Mouse (Mus musculus) stomach, embryonic 16.5 days (tissue): ENCODE measurements around the gene Il23r. TPM values are rescaled to one million over a fixed set of nuclear protein-coding genes. Genes with fewer than 3 reads are reported as not detected.
A peak's percentile ranks its signal among the peaks of the same experiment; 100 is the strongest.

ENCODE experiments used
- ATAC-seq: fragments of 200-750 bp; cut with Nextera tagmentation; 2 replicates; pipeline ENCODE4 v1.8.0; 2017; ENCODE audit warnings: moderate number of reproducible peaks, moderate TSS enrichment; ENCODE audit not compliant: insufficient read depth, low FRiP score
- H3K27ac ChIP-seq: fragments of 300-500 bp; sonication (generic); 2 replicates; pipeline ENCODE4 v1.5.1; 2014; ENCODE audit warnings: low read length
- H3K27me3 ChIP-seq: fragments of 300-500 bp; sonication (generic); 2 replicates; pipeline ENCODE4 v1.6.1; 2014; ENCODE audit warnings: low read length, control low read depth, mixed read lengths; ENCODE audit not compliant: control insufficient read depth, insufficient read depth
- H3K36me3 ChIP-seq: fragments of 300-500 bp; sonication (generic); 2 replicates; pipeline ENCODE4 v1.6.1; 2014; ENCODE audit warnings: low read length; ENCODE audit not compliant: control insufficient read depth, insufficient read depth
- H3K4me1 ChIP-seq: fragments of 300-500 bp; sonication (generic); 2 replicates; pipeline ENCODE4 v1.6.1; 2014; ENCODE audit warnings: low read length, control low read depth, mixed read lengths; ENCODE audit not compliant: control insufficient read depth, insufficient read depth
- H3K4me2 ChIP-seq: fragments of 300-500 bp; sonication (generic); 2 replicates; pipeline ENCODE4 v1.6.1; 2014; ENCODE audit warnings: low read depth, low read length, mixed read lengths
- H3K4me3 ChIP-seq: fragments of 300-500 bp; sonication (generic); replicated peaks from 2 replicates; pipeline ENCODE4 v1.5.1; 2014; ENCODE audit warnings: mild to moderate bottlenecking, low read length
- H3K9ac ChIP-seq: fragments of 300-500 bp; sonication (generic); 2 replicates; pipeline ENCODE4 v1.6.1; 2014; ENCODE audit warnings: low read length
- H3K9me3 ChIP-seq: fragments of 300-500 bp; sonication (generic); replicated peaks from 2 replicates; pipeline ENCODE4 v1.6.1; 2016; ENCODE audit warnings: low read length, control low read depth; ENCODE audit not compliant: control insufficient read depth
- WGBS: fragments of 180-500 bp; shearing (Covaris S2); extraction: QIAGEN DNeasy Blood & Tissue Kit; methylation state at CpG from one replicate; pipeline ENCODE4 v1.1.7; 2014; 5-methylcytosine and 5-hydroxymethylcytosine counted together
- polyA plus RNA-seq: library from polyadenylated mRNA; unstranded; fragments of >200 nt; fragmentation: Nextera tagmentation; extraction: Ambion mirVana; gene quantifications from 2 replicates; pipeline ENCODE4 v1.2.1, GENCODE M21; 2015

Il23r gene
- polyA plus RNA-seq, 1 experiment from 2014 or later = 0.06 TPM

DNA sequence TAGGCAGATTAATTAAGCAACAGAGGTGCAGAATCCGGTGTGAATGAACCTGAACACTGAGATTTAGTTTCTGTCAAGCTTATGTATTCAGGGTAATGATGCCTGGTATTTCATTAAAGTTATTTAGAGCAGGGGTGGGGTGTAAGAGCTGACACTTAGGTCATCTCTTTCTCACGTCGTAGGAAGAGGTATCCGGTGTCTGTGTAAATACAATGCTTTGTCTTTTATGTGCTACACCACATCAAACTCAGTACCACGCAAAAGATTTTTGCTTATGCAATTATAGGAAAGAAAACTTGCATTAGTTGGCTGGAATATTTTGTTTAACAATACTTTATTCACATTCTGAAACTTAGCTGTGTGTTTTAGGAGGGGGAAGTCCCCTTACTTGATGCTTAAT is 92.1 kb downstream of the Il23r start:
- no peaks in the 10 kb centered on the region for H3K9me3 ChIP-seq
- no peak overlapping the region for H3K4me3 ChIP-seq
- H3K9ac ChIP-seq = no peak overlapping the region
- no peaks in the 10 kb centered on the region for H3K4me1 ChIP-seq
- no peaks in the 10 kb centered on the region for H3K36me3 ChIP-seq
- no peak overlapping the region for H3K4me2 ChIP-seq
- no peak overlapping the region for H3K27ac ChIP-seq
- ATAC-seq = no peak
- no peaks in the 10 kb centered on the region for H3K27me3 ChIP-seq
- WGBS = 77% methylated on average over 5 of the region's 5 CpGs

DNA sequence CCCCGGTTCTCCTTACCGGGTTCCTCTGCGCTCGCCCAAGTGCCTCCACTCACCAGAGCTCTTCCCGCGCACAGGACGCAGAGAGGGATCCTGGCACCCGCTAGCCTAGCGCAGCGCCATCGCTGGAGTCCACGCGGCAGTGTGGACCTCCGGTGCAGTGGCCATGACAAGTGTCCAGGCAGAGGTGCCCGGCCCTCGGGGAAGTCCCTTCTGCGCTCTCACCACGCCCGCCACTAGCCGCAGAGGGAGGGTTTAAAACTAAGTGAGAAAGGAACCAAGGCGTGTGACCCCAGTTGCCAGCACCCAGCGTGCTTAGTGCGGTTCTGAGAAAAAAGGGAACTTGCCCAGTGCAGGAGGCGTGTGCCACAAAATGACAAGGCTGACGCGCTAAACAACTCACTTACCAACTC is 115.7 kb downstream of the Il23r start, which contains the start of gene Il12rb2:
Il12rb2 (minus strand) TSS at position 207 of the 410 bp plus-strand sequence.
- peak within 1 kb of the TSS; percentile 45 for H3K4me2 ChIP-seq
- H3K4me3 ChIP-seq = peak within 1 kb of the TSS; percentile 25
- 2% methylated on average over 26 of the region's 26 CpGs for WGBS
- peaks cover 3% of the 10 kb centered on the region; the same call in 1 of the 2 replicates for H3K4me1 ChIP-seq
- no peaks in the 10 kb centered on the region for H3K9me3 ChIP-seq
- no peak within 1 kb of the TSS for H3K27ac ChIP-seq
- ATAC-seq = no peak
- no peak within 1 kb of the TSS for H3K9ac ChIP-seq
- H3K36me3 ChIP-seq = no peaks in the 10 kb centered on the region
- H3K27me3 ChIP-seq = peaks cover 14% of the 10 kb centered on the region

Other genes with a start within 250 kb of the Il23r start
- 0.05 TPM in 1 of 2 replicates, not detected in the other for gene Il12rb2, start 115.7 kb downstream of the Il23r start, polyA plus RNA-seq
- 160 and 210 TPM in 2 replicates for gene Tacstd2, start 43.9 kb upstream of the Il23r start, polyA plus RNA-seq